Mouse (Mus musculus) testis, adult 2 months (tissue): ENCODE measurements around the gene Cebpzos. TPM values are rescaled to one million over a fixed set of nuclear protein-coding genes. Genes with fewer than 3 reads are reported as not detected.

Experiments used
- H3K27ac ChIP-seq: fragments of 200-500 bp; 2 replicates; pipeline ENCODE4 v1.5.1; 2012; ENCODE audit warnings: low read depth, low read length; ENCODE audit not compliant: control insufficient read depth, insufficient read depth
- H3K27me3 ChIP-seq: fragments of 200-500 bp; 2 replicates; pipeline ENCODE4 v1.6.1; 2012; ENCODE audit warnings: mild to moderate bottlenecking, low read length, moderate library complexity; ENCODE audit not compliant: control insufficient read depth, insufficient read depth
- H3K36me3 ChIP-seq: fragments of 200-500 bp; 2 replicates; pipeline ENCODE4 v1.6.1; 2012; ENCODE audit warnings: mild to moderate bottlenecking, low read length; ENCODE audit not compliant: control insufficient read depth, insufficient read depth
- H3K4me1 ChIP-seq: fragments of 200-500 bp; 2 replicates; pipeline ENCODE4 v1.6.1; 2012; ENCODE audit warnings: low read length; ENCODE audit not compliant: control insufficient read depth, insufficient read depth
- H3K4me3 ChIP-seq: fragments of 200-500 bp; 2 replicates; pipeline ENCODE4 v1.5.1; 2012; ENCODE audit warnings: low read depth, mild to moderate bottlenecking, low read length, moderate library complexity, mixed read lengths; ENCODE audit not compliant: control insufficient read depth
- CTCF ChIP-seq: fragments of 200-500 bp; IDR thresholded peaks from 2 replicates; pipeline ENCODE4 v1.5.1; 2012; ENCODE audit warnings: low read depth, mild to moderate bottlenecking, inconsistent platforms, low read length, moderate library complexity; ENCODE audit not compliant: control insufficient read depth, insufficient read depth, insufficient replicate concordance
- POLR2A ChIP-seq: fragments of 200-500 bp; IDR thresholded peaks from 2 replicates; pipeline ENCODE4 v1.6.1; 2012; ENCODE audit warnings: low read depth, mild to moderate bottlenecking, inconsistent platforms, low read length, moderate library complexity; ENCODE audit not compliant: control insufficient read depth
- polyA plus RNA-seq: library from polyadenylated mRNA; depleted of rRNA; stranded (reverse); fragments of >200 nt; gene quantifications from 2 replicates; pipeline ENCODE4 v1.2.3, GENCODE M21; 2012; rRNA removed

Cebpzos gene
- polyA plus RNA-seq: 9.3 and 11.7 TPM in 2 replicates

GRCm38 (mm10) chr17:78916369-78916813 lies at the start of gene Cebpzos:
TSS of gene Cebpzos (plus strand) at chr17:78916500.
- TF ChIP-seq CTCF: no peak
- TF ChIP-seq POLR2A: peak; percentile 66
- peaks cover 6% of the 10 kb centered on the region for H3K4me1 ChIP-seq
- peak within 1 kb of the TSS; percentile 92 for H3K4me3 ChIP-seq
- H3K27ac ChIP-seq: peak within 1 kb of the TSS; percentile 88
- no peaks in the 10 kb centered on the region for H3K27me3 ChIP-seq
- H3K36me3 ChIP-seq: peaks cover 5% of the 10 kb centered on the region

- TF ChIP-seq CTCF (no peak), POLR2A (no peak)
- Histone ChIP-seq H3K4me1 (peaks cover 4% of the 10 kb centered on the region), H3K27me3 (no peaks in the 10 kb centered on the region), H3K27ac (no peak overlapping the region), H3K36me3 (no peaks in the 10 kb centered on the region), H3K4me3 (no peak overlapping the region)
Observed at GRCm38 (mm10) chr17:78873886-78874285, 42.4 kb upstream of the Cebpzos start.

GRCm38 (mm10) chr17:78881878-78882304 lies 34.4 kb upstream of the Cebpzos start:
- Histone ChIP-seq H3K4me3 (peak overlapping the region; percentile 92), H3K27ac (peak overlapping the region; percentile 60), H3K36me3 (no peaks in the 10 kb centered on the region), H3K4me1 (peaks cover 7% of the 10 kb centered on the region), H3K27me3 (no peaks in the 10 kb centered on the region)
- no peak for TF ChIP-seq CTCF
- no peak for TF ChIP-seq POLR2A

GRCm38 (mm10) chr17:78882401-78883112 lies 33.7 kb upstream of the Cebpzos start, which contains the start of gene Eif2ak2:
TSS of gene Eif2ak2 (minus strand) at chr17:78882573.
- no peaks in the 10 kb centered on the region for H3K36me3 ChIP-seq
- TF ChIP-seq POLR2A (peak; percentile 57), CTCF (no peak)
- H3K4me1 ChIP-seq: peaks cover 7% of the 10 kb centered on the region
- H3K4me3 ChIP-seq: peak within 1 kb of the TSS; percentile 92
- H3K27ac ChIP-seq: peak within 1 kb of the TSS; percentile 60
- H3K27me3 ChIP-seq: no peaks in the 10 kb centered on the region

- TF ChIP-seq POLR2A: no peak
- no peak for TF ChIP-seq CTCF
- H3K27ac ChIP-seq: no peak overlapping the region
- H3K36me3 ChIP-seq: no peaks in the 10 kb centered on the region
- no peaks in the 10 kb centered on the region for H3K27me3 ChIP-seq
- peaks cover 7% of the 10 kb centered on the region for H3K4me1 ChIP-seq
- peak overlapping the region; percentile 92 for H3K4me3 ChIP-seq
Observed at GRCm38 (mm10) chr17:78883291-78883690, 33.0 kb upstream of the Cebpzos start.

- H3K4me1 ChIP-seq: peaks cover 7% of the 10 kb centered on the region
- H3K27ac ChIP-seq: no peak overlapping the region
- no peaks in the 10 kb centered on the region for H3K27me3 ChIP-seq
- TF ChIP-seq POLR2A (no peak), CTCF (no peak)
- H3K36me3 ChIP-seq: no peaks in the 10 kb centered on the region
- H3K4me3 ChIP-seq: no peak overlapping the region
Observed at GRCm38 (mm10) chr17:78885286-78886065, 30.8 kb upstream of the Cebpzos start.

- no peak overlapping the region for H3K27ac ChIP-seq
- H3K4me1 ChIP-seq: no peaks in the 10 kb centered on the region
- no peak overlapping the region for H3K4me3 ChIP-seq
- no peaks in the 10 kb centered on the region for H3K36me3 ChIP-seq
- no peak for TF ChIP-seq CTCF
- H3K27me3 ChIP-seq: no peaks in the 10 kb centered on the region
Observed at GRCm38 (mm10) chr17:78888554-78888953, 27.7 kb upstream of the Cebpzos start.
